Mouse (Mus musculus) heart, embryonic 15.5 days (tissue): Measurements from ENCODE around the gene Adap1. TPM values are rescaled to one million over a fixed set of nuclear protein-coding genes. Genes with fewer than 3 reads are reported as not detected.
A peak's percentile ranks its signal among the peaks of the same experiment; 100 is the strongest.

Experiments
- ATAC-seq: fragments of 200-750 bp; cut with Nextera tagmentation; replicated peaks from 2 replicates; pipeline ENCODE4 v1.8.0; 2017; ENCODE audit warnings: low read depth, moderate TSS enrichment; ENCODE audit not compliant: insufficient number of reproducible peaks, insufficient read depth, low FRiP score
- H3K27ac ChIP-seq: fragments of 300-500 bp; sonication (generic); 2 replicates; pipeline ENCODE4 v1.5.1; 2015; ENCODE audit warnings: mild to moderate bottlenecking, inconsistent platforms
- H3K27me3 ChIP-seq: fragments of 300-500 bp; sonication (generic); 2 replicates; pipeline ENCODE4 v1.6.1; 2015; ENCODE audit warnings: inconsistent platforms
- H3K36me3 ChIP-seq: fragments of 300-500 bp; sonication (generic); 2 replicates; pipeline ENCODE4 v1.6.1; 2015; ENCODE audit warnings: mild to moderate bottlenecking, inconsistent platforms
- H3K4me1 ChIP-seq: fragments of 300-500 bp; sonication (generic); replicated peaks from 2 replicates; pipeline ENCODE4 v1.6.1; 2015; ENCODE audit warnings: inconsistent platforms
- H3K4me2 ChIP-seq: fragments of 300-500 bp; sonication (generic); 2 replicates; pipeline ENCODE4 v1.6.1; 2015; ENCODE audit warnings: inconsistent platforms, mild to moderate bottlenecking, moderate library complexity
- H3K4me3 ChIP-seq: fragments of 300-500 bp; sonication (generic); 2 replicates; pipeline ENCODE4 v1.5.1; 2015; ENCODE audit warnings: mild to moderate bottlenecking, inconsistent platforms
- H3K9ac ChIP-seq: fragments of 300-500 bp; sonication (generic); 2 replicates; pipeline ENCODE4 v1.6.1; 2015; ENCODE audit warnings: mild to moderate bottlenecking, inconsistent platforms
- H3K9me3 ChIP-seq: fragments of 300-500 bp; sonication (generic); replicated peaks from 2 replicates; pipeline ENCODE4 v1.6.1; 2016; ENCODE audit warnings: inconsistent platforms
- WGBS: fragments of 180-500 bp; shearing (Covaris S2); methylation state at CpG from one replicate; pipeline ENCODE4 v1.1.7; 2015; ENCODE audit warnings: mixed read lengths; 5-methylcytosine and 5-hydroxymethylcytosine counted together
- polyA plus RNA-seq: library from polyadenylated mRNA; unstranded; fragments of >200 nt; fragmentation: Nextera tagmentation; extraction: Ambion mirVana; gene quantifications from 2 replicates; pipeline ENCODE4 v1.2.1, GENCODE M21; 2015

Adap1 gene
- polyA plus RNA-seq, 1 experiment from 2014 or later = 1.9 TPM

GRCm38 (mm10) chr5:139332590-139333272, 7.3 kb upstream of the Adap1 start:
- no peaks in the 10 kb centered on the region for H3K9me3 ChIP-seq
- no peak overlapping the region for H3K9ac ChIP-seq
- 0 out of 2 replicates have a peak, but pooled peaks cover 3% of the 10 kb centered on the region for H3K27me3 ChIP-seq
- 70% methylated on average over 8 of the region's 8 CpGs for WGBS
- H3K4me2 ChIP-seq = no peak overlapping the region
- H3K4me3 ChIP-seq = no peak overlapping the region
- no peak overlapping the region for H3K27ac ChIP-seq
- peaks cover 11% of the 10 kb centered on the region; the same call in 1 of the 2 replicates for H3K36me3 ChIP-seq
- ATAC-seq = no peak
- H3K4me1 ChIP-seq = peaks cover 17% of the 10 kb centered on the region

- H3K4me3 ChIP-seq = no peak overlapping the region
- no peak overlapping the region for H3K9ac ChIP-seq
- no peak for ATAC-seq
- H3K4me2 ChIP-seq = no peak overlapping the region
- WGBS = 27% methylated on average over 8 of the region's 8 CpGs
- peaks cover 8% of the 10 kb centered on the region; the same call in 1 of the 2 replicates for H3K27me3 ChIP-seq
- peaks cover 7% of the 10 kb centered on the region; the same call in 1 of the 2 replicates for H3K36me3 ChIP-seq
- no peaks in the 10 kb centered on the region for H3K9me3 ChIP-seq
- no peak overlapping the region for H3K27ac ChIP-seq
- peaks cover 10% of the 10 kb centered on the region for H3K4me1 ChIP-seq
These were observed 6.3 kb upstream of the Adap1 start for GRCm38 (mm10) chr5:139331742-139332141.

- Histone ChIP-seq H3K4me2 (no peak overlapping the region), H3K9ac (no peak overlapping the region), H3K4me1 (peaks cover 10% of the 10 kb centered on the region), H3K36me3 (no peaks in the 10 kb centered on the region; the same call in 1 of the 2 replicates), H3K27me3 (peaks cover 17% of the 10 kb centered on the region), H3K9me3 (no peaks in the 10 kb centered on the region), H3K27ac (no peak overlapping the region), H3K4me3 (no peak overlapping the region)
- no peak for ATAC-seq
- 69% methylated on average over 7 of the region's 7 CpGs for WGBS
These were observed 5.3 kb upstream of the Adap1 start for GRCm38 (mm10) chr5:139330766-139331165.

- Histone ChIP-seq H3K27ac (no peak overlapping the region), H3K4me1 (peaks cover 32% of the 10 kb centered on the region), H3K9ac (no peak overlapping the region), H3K4me2 (no peak overlapping the region), H3K27me3 (peaks cover 49% of the 10 kb centered on the region), H3K36me3 (no peaks in the 10 kb centered on the region), H3K4me3 (no peak overlapping the region), H3K9me3 (no peaks in the 10 kb centered on the region)
- ATAC-seq = no peak
- 50% methylated on average over 7 of the region's 7 CpGs for WGBS
These were observed 2.2 kb upstream of the Adap1 start for GRCm38 (mm10) chr5:139327634-139328020.

- Histone ChIP-seq H3K4me3 (no peak overlapping the region), H3K27ac (no peak overlapping the region), H3K36me3 (no peaks in the 10 kb centered on the region), H3K4me2 (no peak overlapping the region), H3K9me3 (no peaks in the 10 kb centered on the region), H3K9ac (no peak overlapping the region), H3K4me1 (peaks cover 26% of the 10 kb centered on the region), H3K27me3 (peaks cover 49% of the 10 kb centered on the region)
- no peak for ATAC-seq
- WGBS = 59% methylated on average over 7 of the region's 7 CpGs
These were observed 1.7 kb upstream of the Adap1 start for GRCm38 (mm10) chr5:139326986-139327633.

- Histone ChIP-seq H3K36me3 (no peaks in the 10 kb centered on the region), H3K27me3 (peaks cover 49% of the 10 kb centered on the region)
- WGBS = 66% methylated on average over 13 of the region's 13 CpGs
These were observed 782 bp upstream of the Adap1 start for GRCm38 (mm10) chr5:139326111-139326696.

GRCm38 (mm10) chr5:139324691-139325394, 579 bp downstream of the Adap1 start:
- Histone ChIP-seq H3K27ac (no peak overlapping the region), H3K9me3 (no peaks in the 10 kb centered on the region), H3K9ac (peak overlapping the region; percentile 69), H3K27me3 (peaks cover 46% of the 10 kb centered on the region), H3K4me2 (peak overlapping the region; percentile 99), H3K4me3 (peak overlapping the region; percentile 64), H3K36me3 (no peaks in the 10 kb centered on the region), H3K4me1 (peaks cover 23% of the 10 kb centered on the region)
- peak; percentile 45 for ATAC-seq
- 2% methylated on average over 59 of the region's 62 CpGs for WGBS

More at GRCm38 (mm10) chr5:139326111-139326696, 782 bp upstream of the Adap1 start:
- Histone ChIP-seq H3K4me1 (peaks cover 23% of the 10 kb centered on the region), H3K9ac (no peak overlapping the region), H3K9me3 (no peaks in the 10 kb centered on the region), H3K4me2 (0 out of 2 replicates have a peak overlapping the region, but pooled peaks have one; percentile 99), H3K4me3 (no peak overlapping the region), H3K27ac (no peak overlapping the region)
- ATAC-seq = no peak

- Histone ChIP-seq H3K36me3 (no peaks in the 10 kb centered on the region), H3K27ac (no peak overlapping the region), H3K4me1 (peaks cover 23% of the 10 kb centered on the region), H3K9ac (no peak overlapping the region), H3K4me2 (peak overlapping the region; percentile 99), H3K9me3 (no peaks in the 10 kb centered on the region), H3K27me3 (peaks cover 48% of the 10 kb centered on the region), H3K4me3 (0 out of 2 replicates have a peak overlapping the region, but pooled peaks have one; percentile 64)
- WGBS = 55% methylated on average over 5 of the region's 5 CpGs
- no peak for ATAC-seq
These were observed 1.4 kb downstream of the Adap1 start for GRCm38 (mm10) chr5:139324045-139324491.

- Histone ChIP-seq H3K9me3 (no peaks in the 10 kb centered on the region), H3K9ac (no peak overlapping the region), H3K4me3 (no peak overlapping the region), H3K27me3 (peaks cover 50% of the 10 kb centered on the region), H3K27ac (no peak overlapping the region), H3K36me3 (no peaks in the 10 kb centered on the region), H3K4me1 (peaks cover 23% of the 10 kb centered on the region), H3K4me2 (no peak overlapping the region; the same call in 1 of the 2 replicates)
- no peak for ATAC-seq
- WGBS = 71% methylated on average over 9 of the region's 9 CpGs
These were observed 2.0 kb downstream of the Adap1 start for GRCm38 (mm10) chr5:139323260-139323924.

GRCm38 (mm10) chr5:139321331-139321730, 4.1 kb downstream of the Adap1 start:
- peaks cover 45% of the 10 kb centered on the region for H3K27me3 ChIP-seq

More at GRCm38 (mm10) chr5:139321331-139321730, 4.1 kb downstream of the Adap1 start:
- 81% methylated on average over 6 of the region's 6 CpGs for WGBS
- H3K9ac ChIP-seq = no peak overlapping the region
- H3K9me3 ChIP-seq = no peaks in the 10 kb centered on the region
- H3K4me3 ChIP-seq = no peak overlapping the region
- H3K27ac ChIP-seq = no peak overlapping the region
- H3K4me1 ChIP-seq = peaks cover 23% of the 10 kb centered on the region
- H3K4me2 ChIP-seq = no peak overlapping the region
- no peaks in the 10 kb centered on the region for H3K36me3 ChIP-seq
- no peak for ATAC-seq
